Mouse (Mus musculus): ENCODE measurements around the gene Dpp6.

Dpp6 gene

GRCm38 (mm10) chr5:27194157-27194556 lies 377.2 kb downstream of the Dpp6 start:
- no peak for DNase-seq (ENCODE audit: low read depth, low spot score)

- no peak for DNase-seq (ENCODE audit: low read depth, low spot score)
Measured at GRCm38 (mm10) chr5:27194975-27195374, 378.0 kb downstream of the Dpp6 start.

- DNase-seq (ENCODE audit: low read depth, low spot score): peak; percentile 69
Measured at GRCm38 (mm10) chr5:27200581-27201341, 383.8 kb downstream of the Dpp6 start.

- DNase-seq (ENCODE audit: low read depth, low spot score): no peak
Measured at GRCm38 (mm10) chr5:27203131-27203530, 386.1 kb downstream of the Dpp6 start.

- peak; percentile 59 for DNase-seq (ENCODE audit: low read depth, low spot score)
Measured at GRCm38 (mm10) chr5:27204721-27205120, 387.7 kb downstream of the Dpp6 start.

GRCm38 (mm10) chr5:27205754-27206153 lies 388.8 kb downstream of the Dpp6 start:
- no peak for DNase-seq (ENCODE audit: low read depth, low spot score)

- no peak for DNase-seq (ENCODE audit: low read depth, low spot score)
Measured at GRCm38 (mm10) chr5:27206213-27206612, 389.2 kb downstream of the Dpp6 start.

GRCm38 (mm10) chr5:27220116-27220515 lies 403.1 kb downstream of the Dpp6 start:
- no peak for DNase-seq (ENCODE audit: low read depth, low spot score)

GRCm38 (mm10) chr5:27242078-27242477 lies 425.1 kb downstream of the Dpp6 start:
- no peak for DNase-seq (ENCODE audit: low read depth, low spot score)

GRCm38 (mm10) chr5:27243226-27243625 lies 426.2 kb downstream of the Dpp6 start:
- no peak for DNase-seq (ENCODE audit: low read depth, low spot score)

GRCm38 (mm10) chr5:27247793-27248192 lies 430.8 kb downstream of the Dpp6 start:
- DNase-seq (ENCODE audit: low read depth, low spot score): no peak

- no peak for DNase-seq (ENCODE audit: low read depth, low spot score)
Measured at GRCm38 (mm10) chr5:27248685-27249084, 431.7 kb downstream of the Dpp6 start.

- no peak for DNase-seq (ENCODE audit: low read depth, low spot score)
Measured at GRCm38 (mm10) chr5:27249951-27250350, 432.9 kb downstream of the Dpp6 start.

GRCm38 (mm10) chr5:27250906-27251305 lies 433.9 kb downstream of the Dpp6 start:
- DNase-seq (ENCODE audit: low read depth, low spot score): no peak

GRCm38 (mm10) chr5:27251361-27251760 lies 434.4 kb downstream of the Dpp6 start:
- no peak for DNase-seq (ENCODE audit: low read depth, low spot score)

GRCm38 (mm10) chr5:27255247-27255646 lies 438.2 kb downstream of the Dpp6 start:
- no peak for DNase-seq (ENCODE audit: low read depth, low spot score)

- DNase-seq (ENCODE audit: low read depth, low spot score): no peak
Measured at GRCm38 (mm10) chr5:27258636-27259035, 441.6 kb downstream of the Dpp6 start.

GRCm38 (mm10) chr5:27261746-27262727 lies 445.0 kb downstream of the Dpp6 start:
- DNase-seq (ENCODE audit: low read depth, low spot score): peak; percentile 67

GRCm38 (mm10) chr5:27262751-27263150 lies 445.7 kb downstream of the Dpp6 start:
- DNase-seq (ENCODE audit: low read depth, low spot score): no peak

GRCm38 (mm10) chr5:27265281-27265680 lies 448.3 kb downstream of the Dpp6 start:
- DNase-seq (ENCODE audit: low read depth, low spot score): no peak

- DNase-seq (ENCODE audit: low read depth, low spot score): no peak
Measured at GRCm38 (mm10) chr5:27271336-27271735, 454.3 kb downstream of the Dpp6 start.

GRCm38 (mm10) chr5:27274781-27275395 lies 457.9 kb downstream of the Dpp6 start:
- DNase-seq (ENCODE audit: low read depth, low spot score): no peak

Measured in telencephalon, adult 2 months (tissue).